Mouse (Mus musculus) stomach, postnatal 0 days (tissue): ENCODE data around the gene Rap1gap. TPM values are rescaled to one million over a fixed set of nuclear protein-coding genes. Genes with fewer than 3 reads are reported as not detected.

Experiments
- ATAC-seq: fragments of 200-750 bp; cut with Nextera tagmentation; 2 replicates; pipeline ENCODE4 v1.8.0; 2017; ENCODE audit not compliant: low FRiP score, low TSS enrichment
- DNase-seq: peaks from one replicate; pipeline ENCODE4 v3.0.0-alpha.2; 2016; ENCODE audit warnings: low spot score
- H3K27ac ChIP-seq: fragments of 300-500 bp; sonication (generic); replicated peaks from 2 replicates; pipeline ENCODE4 v1.5.1; 2014; ENCODE audit warnings: mild to moderate bottlenecking, control low read depth
- H3K27me3 ChIP-seq: fragments of 300-500 bp; sonication (generic); 2 replicates; pipeline ENCODE4 v1.6.1; 2014; ENCODE audit warnings: low read length; ENCODE audit not compliant: control insufficient read depth, insufficient read depth
- H3K36me3 ChIP-seq: fragments of 300-500 bp; sonication (generic); 2 replicates; pipeline ENCODE4 v1.6.1; 2014; ENCODE audit warnings: low read length, mixed read lengths; ENCODE audit not compliant: control insufficient read depth, insufficient read depth
- H3K4me1 ChIP-seq: fragments of 300-500 bp; sonication (generic); replicated peaks from 2 replicates; pipeline ENCODE4 v1.6.1; 2014; ENCODE audit warnings: antibody characterized with exemption; ENCODE audit not compliant: control insufficient read depth, insufficient read depth
- H3K4me2 ChIP-seq: fragments of 300-500 bp; sonication (generic); replicated peaks from 2 replicates; pipeline ENCODE4 v1.6.1; 2014; ENCODE audit warnings: low read depth, mild to moderate bottlenecking, control low read depth, moderate library complexity
- H3K4me3 ChIP-seq: fragments of 300-500 bp; sonication (generic); 2 replicates; pipeline ENCODE4 v1.5.1; 2014; ENCODE audit warnings: low read depth, low read length, control low read depth
- H3K9ac ChIP-seq: fragments of 300-500 bp; sonication (generic); 2 replicates; pipeline ENCODE4 v1.6.1; 2014; ENCODE audit warnings: mild to moderate bottlenecking, low read length, control low read depth, mixed read lengths
- H3K9me3 ChIP-seq: fragments of 300-500 bp; sonication (generic); 2 replicates; pipeline ENCODE4 v1.6.1; 2016; ENCODE audit warnings: low read length; ENCODE audit not compliant: control insufficient read depth
- CTCF ChIP-seq: IDR thresholded peaks from 2 replicates; pipeline ENCODE4 v1.5.1; 2016; ENCODE audit warnings: antibody characterized with exemption, low read depth, mild to moderate bottlenecking, moderate library complexity
- EP300 ChIP-seq: optimal IDR thresholded peaks from 2 replicates; pipeline ENCODE3; 2016; ENCODE audit warnings: antibody characterized with exemption
- WGBS: fragments of 180-500 bp; shearing (Covaris S2); extraction: QIAGEN DNeasy Blood & Tissue Kit; methylation state at CpG from one replicate; pipeline ENCODE4 v1.1.7; 2014; 5-methylcytosine and 5-hydroxymethylcytosine counted together
- polyA plus RNA-seq: library from polyadenylated mRNA; unstranded; fragments of >200 nt; fragmentation: Nextera tagmentation; extraction: Ambion mirVana; gene quantifications from 2 replicates; pipeline ENCODE4 v1.2.1, GENCODE M21; 2015

Gene Rap1gap
- polyA plus RNA-seq, 1 experiment from 2014 or later: 70.1 TPM

DNA sequence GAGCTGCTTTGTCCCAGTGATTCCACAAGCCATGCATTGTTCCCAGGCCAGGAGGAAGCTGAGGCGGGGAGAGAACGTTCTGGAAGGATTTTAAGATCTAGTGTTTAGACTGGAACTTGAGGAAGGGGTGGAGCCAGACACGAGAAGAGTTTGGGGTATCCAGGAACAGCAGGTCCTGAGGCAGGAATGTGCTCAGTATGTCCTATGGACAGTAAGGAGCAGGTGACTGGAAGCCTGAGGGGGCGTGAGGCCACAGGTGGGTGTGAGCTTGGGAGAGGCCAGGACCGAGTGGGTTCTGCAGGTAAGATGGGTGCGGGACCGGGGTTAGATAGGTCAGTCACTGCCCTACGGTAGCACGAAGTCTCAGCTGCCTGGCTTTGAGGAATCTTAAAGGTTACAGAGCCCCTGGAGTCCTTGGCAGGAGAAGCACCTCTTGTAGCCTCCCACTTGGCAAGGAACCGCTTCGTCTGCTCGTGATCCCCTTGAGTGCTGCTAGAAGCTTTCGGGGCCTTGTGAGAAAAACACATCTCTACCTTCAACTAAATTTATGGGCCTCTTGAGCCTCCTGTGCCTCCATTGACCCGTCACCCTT, 22.8 kb downstream of the Rap1gap start:
- no peak overlapping the region for H3K9ac ChIP-seq
- no peak overlapping the region for H3K4me2 ChIP-seq
- no peak for TF ChIP-seq EP300
- TF ChIP-seq CTCF: no peak
- no peak overlapping the region for H3K27ac ChIP-seq
- WGBS: 48% methylated on average over 14 of the region's 14 CpGs
- no peaks in the 10 kb centered on the region for H3K36me3 ChIP-seq
- no peak for ATAC-seq
- H3K4me3 ChIP-seq: no peak overlapping the region
- DNase-seq: no peak
- H3K4me1 ChIP-seq: no peaks in the 10 kb centered on the region
- no peaks in the 10 kb centered on the region for H3K9me3 ChIP-seq
- H3K27me3 ChIP-seq: no peaks in the 10 kb centered on the region

DNA sequence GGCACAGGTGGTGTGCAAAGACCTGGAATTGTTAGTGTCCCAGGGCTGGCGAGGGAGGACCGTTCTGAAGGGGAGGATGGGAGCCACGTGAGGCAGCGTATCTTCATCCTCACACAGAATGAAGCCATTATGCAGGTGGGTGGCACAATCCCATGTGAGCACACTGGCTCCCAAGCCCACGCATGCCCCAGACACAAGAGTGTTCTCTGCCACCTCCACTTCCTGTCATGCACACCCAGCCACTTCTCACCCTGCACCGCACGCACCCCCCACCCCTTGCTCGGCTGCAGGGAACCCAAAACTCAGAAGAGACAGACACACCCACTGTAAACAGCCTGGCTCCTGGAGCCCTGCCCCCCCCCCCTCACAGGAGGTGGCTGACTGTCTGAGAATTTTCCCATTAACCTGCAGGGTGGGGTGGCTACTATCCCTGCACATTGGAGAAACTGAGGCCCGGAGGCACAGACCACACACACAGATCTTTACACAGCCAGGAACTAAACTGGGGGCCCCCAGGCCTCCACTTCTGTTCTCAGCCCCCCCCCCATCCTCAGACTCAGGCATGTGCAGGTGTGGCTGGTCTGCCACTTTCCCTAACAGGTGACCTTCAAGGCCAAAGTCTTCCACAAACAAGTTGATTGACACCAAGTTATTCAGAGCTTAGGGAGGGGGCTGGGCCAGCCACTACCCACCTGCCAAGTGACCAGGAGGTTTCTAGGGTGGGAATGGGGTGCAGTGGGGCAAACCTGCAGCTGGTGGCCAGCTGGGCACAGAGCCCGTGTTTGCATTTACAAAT, 27.8 kb downstream of the Rap1gap start:
- 0 out of 2 replicates have a peak overlapping the region, but pooled peaks have one; percentile 4 for H3K27ac ChIP-seq
- ATAC-seq: peak; percentile 51

DNA sequence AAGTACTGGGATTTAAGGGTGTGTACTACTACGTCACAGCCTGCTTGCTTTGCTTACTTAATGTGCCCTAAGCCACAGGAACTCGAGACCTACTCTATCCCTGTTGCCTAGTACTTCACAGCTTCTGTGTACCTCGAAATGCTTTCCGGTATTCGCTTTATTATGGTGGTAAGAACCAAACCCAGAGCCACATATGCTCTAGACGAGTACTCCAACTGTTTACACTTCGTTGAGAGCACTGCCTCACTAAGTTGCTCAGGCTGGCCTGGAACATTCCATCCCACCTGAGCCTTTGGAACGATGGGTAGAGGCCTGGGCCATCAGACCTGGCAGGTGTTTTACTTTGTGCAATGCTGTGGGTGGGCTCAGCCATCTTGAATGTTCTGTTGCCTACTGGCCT, 30.8 kb downstream of the Rap1gap start:
- no peak overlapping the region for H3K4me2 ChIP-seq
- H3K36me3 ChIP-seq: no peaks in the 10 kb centered on the region
- DNase-seq (no peak), ATAC-seq (no peak)
- no peak overlapping the region for H3K9ac ChIP-seq
- H3K4me3 ChIP-seq: no peak overlapping the region
- H3K4me1 ChIP-seq: no peaks in the 10 kb centered on the region
- peak overlapping the region; percentile 46 for H3K27ac ChIP-seq
- no peaks in the 10 kb centered on the region for H3K9me3 ChIP-seq
- WGBS: 55% methylated on average over 8 of the region's 8 CpGs
- TF ChIP-seq CTCF: no peak
- TF ChIP-seq EP300: no peak
- no peaks in the 10 kb centered on the region for H3K27me3 ChIP-seq

More for the DNA sequence above, 27.8 kb downstream of the Rap1gap start:
- H3K4me1 ChIP-seq: no peaks in the 10 kb centered on the region
- H3K4me3 ChIP-seq: no peak overlapping the region
- no peaks in the 10 kb centered on the region for H3K27me3 ChIP-seq
- no peaks in the 10 kb centered on the region for H3K36me3 ChIP-seq
- H3K4me2 ChIP-seq: no peak overlapping the region
- peak; percentile 49 for DNase-seq
- no peaks in the 10 kb centered on the region for H3K9me3 ChIP-seq
- TF ChIP-seq EP300 (no peak), CTCF (no peak)
- no peak overlapping the region for H3K9ac ChIP-seq
- WGBS: 62% methylated on average over 10 of the region's 10 CpGs

DNA sequence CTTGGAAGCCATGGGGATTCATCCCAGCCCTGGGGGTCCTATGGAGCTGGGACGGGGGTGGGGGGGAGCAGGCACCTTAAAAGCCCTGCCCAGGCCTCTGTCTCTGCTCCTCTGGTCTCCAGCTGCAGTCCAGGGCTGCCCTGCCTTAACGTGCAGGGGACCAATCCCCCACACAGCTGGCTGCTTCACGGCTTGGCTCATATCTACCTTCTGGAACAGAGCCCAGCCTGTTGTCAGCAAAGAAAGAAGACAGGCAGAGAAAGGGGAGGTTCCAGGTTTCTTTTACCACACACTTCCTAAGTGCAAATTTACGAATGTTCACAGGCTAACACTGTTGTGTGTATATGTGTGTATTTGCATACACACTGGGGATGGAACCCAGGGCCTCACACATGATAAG, 31.4 kb downstream of the Rap1gap start:
- Histone ChIP-seq H3K27ac (peak overlapping the region; percentile 46; the same call in 1 of the 2 replicates), H3K36me3 (no peaks in the 10 kb centered on the region), H3K9ac (no peak overlapping the region), H3K4me2 (no peak overlapping the region), H3K27me3 (no peaks in the 10 kb centered on the region), H3K4me1 (no peaks in the 10 kb centered on the region), H3K9me3 (no peaks in the 10 kb centered on the region), H3K4me3 (no peak overlapping the region)
- ATAC-seq (no peak), DNase-seq (peak; percentile 79)
- WGBS: 5% methylated on average over 4 of the region's 4 CpGs
- TF ChIP-seq EP300 (no peak), CTCF (no peak)

DNA sequence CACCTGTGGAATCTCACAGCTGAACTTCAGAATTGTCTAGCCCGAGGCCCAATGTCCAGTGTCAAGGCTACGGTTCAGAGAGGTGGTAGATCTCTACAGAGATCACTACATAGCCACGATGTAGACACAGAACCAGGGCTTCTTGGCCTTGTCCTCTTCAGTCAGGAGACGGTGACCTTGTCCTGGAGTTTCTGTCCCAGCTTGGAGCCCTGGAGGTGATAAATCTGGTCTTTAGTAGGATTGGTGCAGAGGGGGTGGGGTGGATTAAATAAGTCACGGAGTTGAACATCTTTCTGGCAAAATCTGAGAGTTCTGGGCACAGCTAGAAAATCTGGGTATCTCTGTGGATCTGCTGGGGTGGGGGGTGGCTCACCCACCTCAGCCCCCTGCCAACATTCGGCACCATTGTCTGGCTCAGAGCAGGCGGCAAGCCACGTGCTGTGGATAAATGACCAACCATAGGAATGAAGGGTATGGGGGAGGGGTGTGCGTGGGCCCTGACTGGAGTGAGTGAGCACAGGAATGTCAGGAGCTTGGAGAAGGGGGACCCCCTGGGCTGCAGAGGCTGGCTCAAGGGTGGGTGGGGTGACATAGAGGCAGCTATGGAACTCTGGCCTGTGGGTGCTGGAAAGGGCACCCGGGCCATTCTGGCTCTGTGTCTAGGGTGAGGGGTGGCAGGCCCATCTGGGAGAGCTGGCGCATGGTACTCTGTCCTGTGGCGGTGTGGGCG, 32.8 kb downstream of the Rap1gap start:
- H3K4me3 ChIP-seq: no peak overlapping the region
- no peaks in the 10 kb centered on the region for H3K36me3 ChIP-seq
- 67% methylated on average over 13 of the region's 13 CpGs for WGBS
- ATAC-seq (no peak; the same call in 1 of the 2 replicates), DNase-seq (no peak)
- no peak for TF ChIP-seq CTCF
- TF ChIP-seq EP300: no peak
- no peak overlapping the region for H3K9ac ChIP-seq
- no peak overlapping the region for H3K4me2 ChIP-seq
- H3K4me1 ChIP-seq: no peaks in the 10 kb centered on the region
- H3K27me3 ChIP-seq: no peaks in the 10 kb centered on the region
- H3K27ac ChIP-seq: peak overlapping the region; percentile 90
- H3K9me3 ChIP-seq: no peaks in the 10 kb centered on the region
